Mouse (Mus musculus) lung, postnatal 0 days (tissue): Measurements from ENCODE around the gene Tmem171.

Source experiments
- CTCF ChIP-seq: IDR thresholded peaks from 2 replicates; pipeline ENCODE4 v1.5.1; 2016; ENCODE audit warnings: antibody characterized with exemption, mild to moderate bottlenecking
- EP300 ChIP-seq: IDR thresholded peaks from 2 replicates; pipeline ENCODE4 v1.6.1; 2016; ENCODE audit warnings: antibody characterized with exemption, mild to moderate bottlenecking, control low read depth

GRCm38 (mm10) chr13:98702361-98702760, 7.7 kb upstream of the Tmem171 start:
- TF ChIP-seq CTCF (no peak), EP300 (no peak)
